Mouse (Mus musculus) liver, embryonic 14.5 days (tissue): ENCODE data around the gene Adh6a.

Experiments used
- CTCF ChIP-seq: IDR thresholded peaks from 2 replicates; pipeline ENCODE4 v1.5.1; 2016; ENCODE audit warnings: antibody characterized with exemption, low read depth, control low read depth
- EP300 ChIP-seq: IDR thresholded peaks from 2 replicates; pipeline ENCODE4 v1.6.1; 2016; ENCODE audit warnings: antibody characterized with exemption, low read depth

GRCm38 (mm10) chr3:138375148-138375547 is 62.1 kb downstream of the Adh6a start:
- TF ChIP-seq EP300 = no peak
- TF ChIP-seq CTCF = no peak
